Mouse (Mus musculus) thymus, adult 2 months (tissue): ENCODE measurements around the gene Sptlc3.

ENCODE experiments used
- CTCF ChIP-seq: fragments of 200-500 bp; IDR thresholded peaks from 2 replicates; pipeline ENCODE4 v1.5.1; 2012; ENCODE audit warnings: mild to moderate bottlenecking, control low read depth, low read length, moderate library complexity, borderline replicate concordance; ENCODE audit not compliant: control insufficient read depth, poor library complexity, insufficient read depth; ENCODE audit errors: extremely low read depth
- POLR2A ChIP-seq: fragments of 200-500 bp; IDR thresholded peaks from 2 replicates; pipeline ENCODE4 v1.6.1; 2012; ENCODE audit warnings: mild to moderate bottlenecking, low read length, control low read depth, moderate library complexity; ENCODE audit not compliant: control insufficient read depth, poor library complexity, insufficient read depth; ENCODE audit errors: extremely low read depth

GRCm38 (mm10) chr2:139628731-139629130, 135.0 kb downstream of the Sptlc3 start:
- no peak for TF ChIP-seq POLR2A
- TF ChIP-seq CTCF: no peak
